Mouse (Mus musculus): ENCODE data around the gene C2cd2.
"Not testable (repeated sequence)": the region's sequence is repeated elsewhere in the genome, so short reads cannot be mapped to it uniquely, and the experiment has no call there.

The C2cd2 gene

DNA sequence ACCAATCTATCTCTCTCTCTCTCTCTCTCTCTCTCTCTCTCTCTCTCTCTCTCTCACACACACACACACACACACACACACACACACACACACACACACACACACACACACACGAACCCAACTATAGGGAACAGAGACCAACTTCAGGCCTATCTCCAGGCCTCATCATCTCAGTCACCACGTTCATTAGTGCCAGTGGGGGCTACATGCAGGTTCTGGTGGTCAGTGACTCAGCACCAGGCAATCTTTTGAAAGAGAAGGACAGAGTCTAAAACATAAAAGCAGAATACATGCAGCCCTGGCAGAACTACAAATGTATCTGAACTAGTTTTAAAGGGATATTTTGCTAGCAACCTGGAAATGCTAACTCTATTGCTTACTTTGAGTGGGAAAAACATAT, 15.4 kb downstream of the C2cd2 start:
- in situ Hi-C loops (cut with MboI), result not testable (repeated sequence)

DNA sequence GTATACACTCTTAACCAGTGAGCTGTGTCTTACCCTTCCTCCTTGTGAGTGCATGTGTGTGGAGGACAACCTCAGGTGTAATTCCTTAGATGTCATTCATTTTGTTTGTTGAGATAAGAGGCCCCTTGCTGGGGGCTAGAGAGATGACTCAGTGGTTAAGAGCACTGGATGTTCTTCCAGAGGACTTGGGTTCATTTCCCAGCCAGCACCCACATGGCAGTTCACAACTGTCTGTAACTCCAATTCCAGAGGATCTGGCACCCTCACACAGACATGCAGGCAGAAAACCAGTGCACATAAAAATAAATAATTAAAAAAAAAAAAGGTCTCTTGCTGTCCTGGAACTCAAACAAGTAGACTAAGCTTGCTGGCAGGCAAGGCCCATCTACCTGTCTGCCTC, 20.6 kb downstream of the C2cd2 start:
- in situ Hi-C loops (cut with MboI), result no loop called here

DNA sequence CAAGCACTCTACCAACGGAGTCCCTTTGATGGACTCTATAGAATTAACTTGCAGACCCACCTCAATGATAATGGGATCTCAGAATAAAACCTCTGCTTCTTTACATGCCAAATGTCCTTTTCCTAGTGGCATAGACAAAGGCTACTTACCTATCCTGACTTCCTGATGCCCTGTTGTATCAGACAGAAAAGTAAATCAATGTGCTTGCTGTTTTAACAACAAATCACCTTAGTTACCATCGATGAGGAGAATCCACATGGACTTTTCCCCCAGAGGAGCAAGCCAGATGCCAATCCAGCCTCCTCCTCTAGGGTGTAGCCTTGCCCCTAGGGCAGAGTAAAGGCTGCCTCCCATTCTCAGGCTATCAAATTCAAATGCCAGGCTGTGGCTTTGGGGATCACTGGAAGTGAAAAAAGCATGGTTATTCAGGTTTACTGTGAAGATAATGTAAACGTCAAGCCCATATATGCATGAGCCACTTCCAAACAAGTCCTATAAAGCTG, 21.9 kb downstream of the C2cd2 start:
- in situ Hi-C loops (cut with MboI), result no loop called here

DNA sequence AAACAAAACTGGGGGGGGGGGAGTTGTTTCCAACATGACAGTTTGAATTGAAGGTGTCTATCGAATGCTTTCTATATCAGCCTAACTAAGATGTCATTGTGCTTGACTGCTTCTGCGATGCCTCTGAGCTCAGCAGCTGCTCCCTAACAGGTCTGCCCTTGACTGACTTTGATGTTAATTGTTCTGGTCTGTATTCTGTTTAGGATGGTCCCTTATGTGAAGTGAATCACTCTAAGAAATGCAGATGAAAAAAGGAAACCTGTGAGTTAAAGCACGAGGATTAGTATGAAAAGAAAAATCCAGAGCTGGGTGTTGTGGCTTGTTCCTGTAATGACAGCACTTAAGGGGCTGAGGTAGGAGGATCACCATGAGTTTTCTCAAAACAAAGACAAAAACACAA, 26.6 kb downstream of the C2cd2 start:
- in situ Hi-C loops (cut with MboI), result no loop called here

DNA sequence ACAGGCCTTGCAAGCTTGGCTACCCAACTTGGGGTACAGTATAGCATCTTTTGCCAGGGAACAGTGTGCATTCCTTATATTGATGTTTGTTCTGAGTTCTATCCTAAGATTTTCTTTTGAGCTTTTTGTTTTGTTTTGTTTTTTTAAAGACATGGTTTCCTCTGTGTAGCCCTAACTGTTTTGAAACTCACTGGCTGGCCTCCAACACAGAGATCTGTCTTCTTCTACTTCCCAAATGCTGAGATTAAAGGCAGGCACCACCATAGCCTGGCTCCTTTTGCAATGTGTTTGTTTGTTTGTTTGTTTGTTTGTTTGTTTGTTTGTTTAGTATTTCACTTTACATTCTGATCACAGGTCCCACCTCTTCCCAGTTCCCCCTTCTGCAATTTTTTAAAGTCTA, 32.2 kb downstream of the C2cd2 start:
- in situ Hi-C loops (cut with MboI), result no loop called here

DNA sequence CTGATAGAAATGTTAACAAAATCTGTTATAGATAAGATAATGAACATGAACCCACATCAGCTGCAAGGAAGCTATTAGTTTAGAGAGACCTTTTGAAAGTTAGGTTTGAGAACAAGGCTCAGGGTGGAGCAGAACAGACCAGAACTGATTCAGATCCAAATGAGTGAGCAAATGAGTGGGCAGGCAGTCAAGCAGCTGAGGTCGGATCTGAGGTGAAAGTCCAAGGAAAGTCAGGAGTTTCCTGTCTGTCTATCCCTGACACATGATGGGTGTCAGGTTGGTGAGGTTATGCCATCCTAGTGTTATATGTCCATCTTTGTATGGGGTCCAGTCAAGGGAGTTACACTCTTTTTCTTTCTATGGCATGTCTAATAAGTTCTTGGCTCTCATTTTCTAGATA, 32.9 kb downstream of the C2cd2 start:
- in situ Hi-C loops (cut with MboI), result no loop called here

DNA sequence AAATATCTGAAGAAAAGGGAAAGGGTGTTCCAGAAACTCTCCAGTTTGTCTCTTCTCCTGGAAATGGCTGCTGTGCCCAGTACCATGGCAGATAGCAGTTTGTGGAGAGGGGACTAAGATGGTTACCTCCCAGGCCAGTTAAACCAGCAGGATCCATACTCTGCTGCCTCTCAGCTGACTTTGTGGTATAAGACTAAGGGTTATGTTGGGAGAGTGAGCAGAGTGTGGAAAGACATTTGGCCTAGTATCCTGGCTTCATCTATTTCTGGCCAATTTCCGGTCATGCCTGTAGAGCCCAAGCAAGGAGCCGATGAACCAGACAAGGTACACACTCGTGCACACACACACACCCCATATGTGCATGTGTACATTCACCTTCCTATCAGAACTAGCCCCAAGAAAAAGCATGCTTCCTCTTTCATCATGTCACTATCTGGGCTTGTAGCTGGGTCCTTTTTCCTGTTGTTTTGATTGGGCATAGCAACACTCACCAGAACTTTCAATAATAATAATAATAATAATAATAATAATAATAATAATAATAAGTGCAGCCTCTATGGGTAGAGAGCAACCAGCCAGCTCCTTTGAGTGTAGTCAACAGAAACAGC, 35.0 kb downstream of the C2cd2 start:
- in situ Hi-C loops (cut with MboI), result no loop called here

DNA sequence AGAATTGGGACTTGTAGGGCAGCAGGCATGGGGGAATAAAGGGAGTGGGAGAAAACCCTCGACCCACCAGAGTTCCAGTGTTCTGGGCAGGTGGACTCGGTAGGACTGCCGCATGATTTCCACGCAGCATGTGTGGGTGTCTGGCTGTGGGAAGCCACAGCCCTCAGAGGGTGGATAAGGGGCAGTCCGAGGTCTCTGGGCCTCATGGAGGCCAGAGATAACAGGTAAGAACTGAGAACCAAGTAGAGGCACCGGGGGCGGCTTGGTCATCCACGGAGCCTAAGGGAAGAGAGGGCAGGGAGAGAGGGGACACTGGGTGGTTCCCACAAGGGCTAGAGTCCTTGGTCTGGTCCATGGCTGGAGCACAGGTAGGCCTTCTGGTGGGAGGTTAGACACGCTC, 36.0 kb downstream of the C2cd2 start:
- in situ Hi-C loops (cut with MboI), result no loop called here

DNA sequence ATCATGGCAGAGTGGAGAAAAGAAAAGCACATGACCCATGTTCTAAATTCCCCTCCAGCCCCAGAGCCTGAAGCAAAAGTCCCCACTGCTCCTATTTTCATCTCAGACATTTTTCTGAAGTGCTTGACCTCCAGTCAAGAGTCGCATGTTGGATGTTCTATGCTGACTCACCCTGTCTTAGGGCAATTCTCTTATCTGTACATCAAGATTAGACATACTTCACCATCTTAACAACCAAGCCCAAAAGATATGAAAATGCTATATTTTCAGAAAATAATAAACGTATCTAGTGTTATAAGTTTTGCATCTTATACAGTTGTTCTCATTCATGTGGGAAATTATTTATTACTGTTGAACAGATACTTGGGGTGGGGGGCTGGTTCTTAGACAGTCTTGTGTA, 36.6 kb downstream of the C2cd2 start:
- in situ Hi-C loops (cut with MboI), result no loop called here

DNA sequence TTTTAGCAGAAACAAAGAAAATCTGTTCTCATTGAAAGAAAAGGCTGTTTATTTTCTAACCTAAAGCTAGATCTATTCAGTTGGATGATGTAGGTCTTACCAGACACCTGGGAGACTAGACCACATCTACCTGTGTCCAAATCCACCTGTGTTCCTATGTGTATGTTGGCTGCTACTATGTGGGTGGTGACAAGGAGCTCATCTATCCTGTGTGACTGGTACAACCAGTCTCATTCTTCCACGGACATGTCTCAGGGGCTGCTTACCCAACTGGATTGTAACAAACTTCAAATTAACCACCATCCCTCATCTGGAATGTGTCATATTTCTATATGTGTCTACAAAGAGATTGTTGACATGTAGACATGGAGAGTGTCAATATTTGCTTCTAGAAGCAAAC, 38.7 kb downstream of the C2cd2 start:
- in situ Hi-C loops (cut with MboI), result no loop called here

DNA sequence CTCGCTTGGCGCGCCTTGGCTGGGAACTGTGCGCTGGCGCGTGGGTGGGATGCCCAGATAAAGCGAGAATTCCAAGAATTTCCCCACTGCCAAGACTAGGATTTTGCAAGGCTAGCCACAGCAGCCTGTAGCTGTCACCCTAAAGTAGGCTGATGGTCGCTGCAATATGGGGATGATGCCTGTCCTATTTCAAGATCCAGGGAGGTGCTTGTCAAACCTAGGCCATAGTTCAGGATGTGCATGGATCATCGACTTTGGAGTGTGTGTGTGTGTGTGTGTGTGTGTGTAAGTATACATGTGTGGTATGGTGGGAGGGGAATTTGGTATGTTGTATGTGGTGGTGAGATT, 39.6 kb downstream of the C2cd2 start:
- in situ Hi-C loops (cut with MboI), result no loop called here

DNA sequence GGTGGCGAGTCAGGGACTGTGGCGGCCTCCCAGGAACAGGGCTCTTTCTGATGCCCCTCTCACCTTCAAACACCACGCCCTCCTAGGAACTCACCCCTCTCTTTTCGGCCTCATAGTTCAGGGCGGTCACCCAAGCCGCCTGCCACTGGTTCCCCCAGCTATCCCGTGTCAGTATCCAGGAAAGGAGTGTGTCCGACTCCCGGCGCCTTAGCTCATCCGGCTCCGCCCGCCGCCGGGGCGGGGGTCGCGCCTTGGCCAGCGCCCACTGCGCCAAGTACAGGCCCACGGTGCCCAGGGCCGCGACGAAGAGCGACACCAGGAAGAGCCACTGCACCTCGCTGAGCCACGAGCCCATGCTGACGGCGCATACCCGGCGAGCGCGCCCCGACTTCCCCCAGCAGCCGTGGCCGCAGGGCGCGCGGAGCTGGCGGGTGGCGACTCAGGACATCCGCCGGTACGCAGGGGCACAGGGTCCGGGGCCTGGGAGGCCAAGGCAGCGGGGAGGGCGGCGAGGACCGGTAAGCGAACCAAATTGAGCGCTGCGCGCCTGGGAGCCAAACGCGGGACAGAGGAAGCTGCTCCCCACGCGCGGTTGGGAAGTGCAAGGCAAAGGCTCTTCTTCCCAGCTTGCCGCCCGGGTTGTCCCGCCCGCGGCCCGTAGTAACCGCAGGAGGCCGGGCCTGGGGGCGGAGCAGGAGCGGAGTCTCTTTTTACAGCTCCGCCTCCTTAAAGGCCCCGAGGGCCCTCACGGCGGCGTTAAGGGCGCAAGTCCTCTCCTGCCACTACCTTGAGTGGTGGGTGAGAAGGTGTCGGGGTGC, 40.2 kb downstream of the C2cd2 start:
- in situ Hi-C loops (cut with MboI), result no loop called here

DNA sequence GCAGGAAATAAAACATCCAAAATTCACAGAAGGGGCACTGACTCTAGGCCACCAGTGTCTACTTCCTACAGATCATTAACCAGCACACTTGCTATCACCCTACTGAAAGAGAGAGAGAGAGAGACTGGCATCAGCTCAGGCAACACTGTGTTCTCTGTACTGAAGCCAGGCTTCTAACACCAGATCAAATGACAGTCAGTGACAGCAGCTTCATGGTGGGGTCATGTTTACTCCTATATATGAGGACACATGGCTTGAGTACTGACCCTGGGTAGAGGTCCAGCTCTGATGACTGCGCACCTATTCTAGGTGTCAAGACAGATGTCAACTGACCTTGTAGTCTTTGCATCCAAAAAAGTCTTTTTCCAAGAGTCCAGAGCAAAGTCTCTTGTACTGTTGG, 41.8 kb downstream of the C2cd2 start:
- in situ Hi-C loops (cut with MboI), result no loop called here

DNA sequence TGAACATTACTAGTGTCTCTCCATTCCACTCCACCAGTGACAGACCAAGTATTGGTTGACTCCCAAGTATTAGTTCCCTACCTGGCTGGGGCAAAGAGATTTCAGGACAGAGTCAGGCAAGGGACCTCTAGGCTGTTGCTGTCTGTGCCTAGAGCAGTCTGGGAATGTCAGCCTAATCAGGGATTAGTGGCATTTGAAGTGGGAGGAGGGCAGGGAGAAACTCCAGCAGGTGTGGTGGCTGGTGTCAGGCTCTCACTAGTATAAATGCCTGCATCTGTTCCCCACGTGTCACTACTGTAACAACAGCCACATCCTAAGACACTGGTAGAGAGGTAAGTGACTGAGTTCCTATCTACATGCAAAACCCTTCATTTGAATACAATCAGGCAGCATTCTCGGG, 42.6 kb downstream of the C2cd2 start:
- in situ Hi-C loops (cut with MboI), result no loop called here

DNA sequence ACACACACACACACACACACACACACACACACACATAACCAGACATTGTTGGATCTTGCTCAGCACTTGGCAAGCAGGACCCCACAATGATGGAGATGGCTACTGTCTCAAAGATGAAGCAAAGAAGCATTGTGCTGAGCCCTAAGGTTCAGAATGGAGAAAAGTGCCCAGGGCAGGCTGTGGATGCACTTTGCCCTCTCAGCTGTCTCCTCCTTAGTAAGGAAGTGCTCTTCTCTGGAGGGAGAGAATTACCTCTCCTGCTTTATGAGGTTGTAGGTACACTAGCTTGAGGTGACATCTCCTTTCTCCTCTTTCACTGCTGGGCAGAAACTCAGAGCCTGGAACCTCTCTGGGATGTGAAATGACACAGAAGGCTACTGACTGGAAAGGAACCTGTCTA, 49.5 kb downstream of the C2cd2 start:
- in situ Hi-C loops (cut with MboI), result no loop called here

DNA sequence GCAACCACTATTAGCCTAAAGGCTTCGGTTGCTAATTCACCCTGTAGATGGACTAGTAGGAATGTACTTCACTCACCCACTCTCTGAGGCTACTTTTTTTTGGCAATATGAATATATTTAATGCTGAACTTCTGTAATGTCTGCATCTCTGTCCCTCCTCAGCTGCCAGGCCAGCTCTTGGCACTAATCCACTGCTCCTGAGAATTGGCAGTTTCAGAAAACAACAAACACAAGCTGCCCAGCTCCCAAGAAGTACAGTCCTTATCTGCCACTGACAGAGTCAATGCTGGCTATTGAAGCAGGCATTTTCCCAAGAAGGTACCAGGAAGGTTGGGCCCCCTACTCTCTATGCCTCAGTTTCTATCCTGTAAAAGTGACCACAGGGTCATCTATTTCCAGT, 53.0 kb downstream of the C2cd2 start:
- in situ Hi-C loops (cut with MboI), result no loop called here

DNA sequence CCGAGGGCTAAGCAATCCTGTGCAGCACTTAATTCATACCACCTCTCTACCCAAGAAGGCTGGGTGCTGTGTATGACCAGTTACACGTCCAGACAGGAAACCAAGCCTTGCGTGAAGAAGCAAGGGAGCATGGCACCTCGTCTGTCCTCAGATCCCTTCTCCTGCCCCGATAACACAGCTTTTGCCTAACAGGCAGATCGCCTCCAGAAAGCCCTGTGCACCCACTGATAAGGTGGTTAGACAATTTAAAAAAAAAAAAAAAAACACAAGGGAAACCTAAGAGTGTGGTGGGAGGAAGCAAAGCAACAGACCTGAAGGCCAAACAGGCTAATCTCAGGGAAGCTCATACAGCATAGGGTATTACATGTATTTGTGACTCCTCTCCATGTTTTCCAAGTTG, 54.9 kb downstream of the C2cd2 start:
- in situ Hi-C loops (cut with MboI), result no loop called here

DNA sequence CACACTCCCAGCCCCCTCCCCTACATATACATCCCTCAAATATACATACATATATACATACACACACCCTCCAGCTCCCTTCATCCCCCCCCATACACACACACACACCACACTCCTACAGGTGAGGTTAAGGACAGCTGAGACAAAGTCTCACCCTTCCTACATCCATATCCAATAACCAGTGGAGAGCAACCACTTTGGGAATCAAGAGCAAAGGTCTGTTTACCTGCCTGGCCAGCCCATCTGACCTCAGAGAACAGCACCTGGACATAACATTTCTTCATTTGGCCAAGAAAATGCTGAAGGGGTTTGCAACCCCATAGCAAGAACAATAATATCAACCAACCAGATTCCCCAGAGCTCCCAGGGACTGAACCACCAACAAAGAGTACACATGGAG, 56.1 kb downstream of the C2cd2 start:
- in situ Hi-C loops (cut with MboI), result no loop called here

DNA sequence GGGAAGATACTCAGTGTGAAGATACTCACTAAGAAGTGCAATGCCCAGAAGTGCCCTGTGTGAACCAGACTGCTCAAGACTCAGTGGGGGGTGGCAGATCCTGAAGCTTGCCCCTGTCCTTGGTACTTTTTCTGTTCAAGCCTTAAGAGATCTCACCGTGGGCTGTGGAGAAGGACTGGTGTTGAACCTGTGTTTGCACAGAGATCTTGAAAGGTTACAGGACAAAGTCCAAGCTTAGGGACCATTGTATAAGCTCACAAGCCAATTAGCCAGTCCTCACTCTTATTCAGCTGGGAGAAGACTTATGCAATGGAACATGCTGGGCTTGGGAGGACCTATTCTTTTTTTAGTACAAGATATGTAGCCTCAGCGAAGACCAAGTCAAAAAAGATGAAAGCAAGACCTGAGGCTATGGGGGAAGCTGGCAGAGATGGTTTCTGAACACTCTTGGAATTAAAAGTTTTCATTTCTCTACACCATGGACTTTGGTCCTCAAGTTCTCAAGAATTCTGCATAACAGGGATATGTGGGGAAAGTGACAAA, 56.9 kb downstream of the C2cd2 start:
- in situ Hi-C loops (cut with MboI), result no loop called here

DNA sequence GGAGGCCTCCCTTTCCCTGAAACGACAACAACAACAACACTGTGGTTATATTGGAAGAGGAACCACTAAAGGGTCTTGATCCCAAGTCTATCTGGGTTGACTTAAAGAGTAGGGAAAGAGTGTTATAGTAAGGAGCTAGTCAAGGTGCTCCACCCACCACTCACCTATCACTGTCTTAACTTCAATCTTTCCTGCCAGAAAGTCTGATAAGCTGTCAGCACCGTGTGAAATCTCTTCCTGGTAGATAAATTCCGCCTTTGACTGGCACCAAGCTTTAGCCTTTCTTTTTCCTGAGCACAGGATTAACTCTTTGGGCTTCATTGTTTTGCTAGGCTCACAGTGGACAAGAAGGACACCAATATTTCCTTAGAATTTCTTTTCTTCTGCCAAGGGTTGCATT, 58.4 kb downstream of the C2cd2 start:
- in situ Hi-C loops (cut with MboI), result no loop called here

DNA sequence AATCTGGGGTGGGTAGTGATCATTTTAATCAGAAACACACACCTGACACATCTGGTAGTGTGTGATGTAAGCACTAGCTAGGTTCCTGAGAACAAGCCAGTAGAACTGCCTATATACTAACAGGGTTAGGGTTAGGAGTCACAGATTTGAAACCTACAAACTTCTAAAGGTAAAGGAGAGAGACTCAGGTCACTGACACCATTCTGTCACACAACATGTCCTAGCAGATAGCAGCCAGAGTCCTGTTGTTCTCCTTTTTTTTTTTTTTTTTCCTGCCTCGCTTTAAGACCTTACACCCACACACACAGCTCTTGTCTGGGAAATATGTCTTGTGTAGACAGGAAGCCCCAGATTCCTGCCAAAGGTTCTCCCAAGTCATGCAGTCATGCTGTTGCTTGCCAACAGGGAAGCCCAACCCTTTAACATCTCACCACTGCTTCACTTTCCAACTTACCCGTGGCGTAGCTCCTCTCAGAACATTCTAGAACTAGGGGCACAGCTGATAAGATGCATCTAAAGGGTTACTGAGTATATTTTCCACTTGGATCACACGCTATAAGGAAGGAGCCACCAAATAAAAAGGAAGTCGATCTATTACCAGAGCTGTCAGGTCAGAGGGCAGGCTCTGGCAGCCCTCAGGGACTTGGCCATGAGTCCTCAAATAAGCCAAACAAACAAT, 64.9 kb downstream of the C2cd2 start:
- in situ Hi-C loops (cut with MboI), result no loop called here

DNA sequence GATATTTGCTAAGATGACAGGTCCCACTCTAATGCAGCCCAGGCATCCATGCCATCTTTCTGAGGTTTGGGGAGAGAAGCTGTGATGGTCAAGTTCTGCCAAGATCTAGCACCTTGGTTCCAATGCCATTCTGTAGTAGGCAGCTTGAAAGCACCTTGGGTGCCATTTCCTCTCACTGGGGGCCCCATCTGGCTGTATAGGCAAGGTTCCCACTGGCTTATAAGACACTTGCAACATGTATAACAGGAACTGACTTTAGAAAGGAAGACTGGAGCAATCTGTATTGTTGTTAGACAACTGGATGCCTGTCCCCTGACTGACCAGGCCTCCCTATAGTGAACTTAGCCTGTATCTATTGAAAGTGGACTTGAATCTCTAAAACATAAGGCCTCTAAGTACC, 74.6 kb downstream of the C2cd2 start:
- in situ Hi-C loops (cut with MboI), result no loop called here

DNA sequence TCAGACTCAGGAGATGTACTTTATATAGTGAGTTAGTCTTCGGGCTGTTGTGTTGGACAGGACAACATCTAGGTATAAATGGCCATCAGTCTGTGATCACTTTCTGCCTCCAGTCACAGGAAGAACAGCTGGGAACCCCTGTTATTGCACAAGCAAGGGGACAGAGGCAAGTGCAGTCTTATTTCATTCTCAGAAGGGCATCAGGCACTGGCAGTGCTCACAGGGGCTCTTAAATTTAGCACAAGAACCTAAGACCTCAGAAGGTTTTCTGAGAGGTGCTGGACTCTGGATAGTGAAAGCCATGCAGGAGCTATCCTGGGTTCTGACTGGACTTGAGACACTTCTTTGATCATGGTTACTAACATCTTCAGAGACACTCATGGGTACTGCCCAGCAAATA, 78.7 kb downstream of the C2cd2 start:
- in situ Hi-C loops (cut with MboI), result no loop called here

All from mature B cell (primary cell).